Mouse (Mus musculus) right cerebral cortex, postnatal 25 days (tissue): ENCODE data around the gene Rlf.

ENCODE experiments used
- DNase-seq: peaks from one replicate; pipeline ENCODE4 v3.0.0; 2022

The Rlf gene

DNA sequence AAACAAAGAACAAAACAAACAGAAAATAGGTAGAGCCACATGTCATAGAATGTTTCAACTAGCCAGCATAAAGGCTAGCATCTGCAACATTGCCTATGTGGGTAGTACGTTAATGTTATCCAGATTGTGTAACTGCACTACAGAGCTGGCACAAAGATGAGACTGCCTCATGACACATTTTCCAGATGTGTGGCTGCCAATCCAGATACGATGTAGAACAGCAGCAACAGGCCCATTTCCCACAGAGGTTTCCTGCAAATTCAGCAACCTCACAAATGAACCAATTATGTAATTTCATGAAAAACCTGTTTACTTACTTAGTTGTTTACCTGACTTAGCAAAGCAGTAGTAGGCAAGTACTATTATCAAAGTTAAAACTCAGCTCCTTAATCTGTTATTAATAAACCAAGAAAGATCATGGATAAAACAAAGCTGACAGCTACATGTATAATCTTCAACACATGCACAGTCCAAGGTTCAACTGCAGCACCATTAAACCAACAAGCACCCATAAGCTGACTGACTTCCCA is 51.3 kb downstream of the Rlf start:
- no peak for DNase-seq

DNA sequence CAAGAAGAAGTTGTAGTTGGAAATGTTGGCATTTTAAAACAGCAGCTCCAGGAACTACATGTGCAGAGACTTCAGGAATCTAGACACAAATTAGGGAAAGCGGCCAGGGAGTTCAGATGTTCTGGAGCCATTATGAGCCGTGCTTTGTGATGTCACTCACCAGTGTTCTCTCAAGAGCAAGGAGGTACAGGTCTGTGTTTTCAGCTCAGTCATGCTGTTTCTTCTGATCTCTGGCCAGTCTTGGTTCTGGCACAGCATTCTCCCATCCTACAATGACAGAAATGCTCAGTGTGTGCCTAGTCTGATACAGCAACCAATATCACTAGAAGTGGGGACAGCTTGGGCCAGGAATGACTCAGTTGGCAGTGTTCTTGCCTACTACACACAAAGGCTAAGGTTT is 105.8 kb downstream of the Rlf start, which contains the start of gene Tmco2:
Tmco2 (minus strand) TSS at position 101 of the 400 bp plus-strand sequence.
- no peak for DNase-seq

DNA sequence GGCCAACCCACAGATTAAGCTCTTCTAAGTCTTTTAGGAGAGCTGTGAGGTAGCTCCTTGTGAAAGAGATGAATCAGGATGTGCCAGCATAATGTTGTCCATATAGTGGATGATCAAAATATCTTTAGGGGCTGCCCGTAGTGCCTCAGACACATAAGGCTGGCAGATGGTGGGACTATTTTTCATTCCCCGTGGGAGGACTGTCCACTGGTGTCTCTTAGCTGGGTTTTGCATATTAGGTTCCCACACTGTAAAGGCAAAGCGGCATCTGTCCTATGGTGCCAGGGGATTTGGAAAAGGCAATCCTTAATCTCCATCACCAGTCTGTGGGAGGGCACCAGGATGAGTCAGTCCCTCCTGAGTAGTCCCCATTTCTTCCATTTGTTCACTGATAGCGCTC is 111.6 kb downstream of the Rlf start:
- DNase-seq: peak; percentile 43

DNA sequence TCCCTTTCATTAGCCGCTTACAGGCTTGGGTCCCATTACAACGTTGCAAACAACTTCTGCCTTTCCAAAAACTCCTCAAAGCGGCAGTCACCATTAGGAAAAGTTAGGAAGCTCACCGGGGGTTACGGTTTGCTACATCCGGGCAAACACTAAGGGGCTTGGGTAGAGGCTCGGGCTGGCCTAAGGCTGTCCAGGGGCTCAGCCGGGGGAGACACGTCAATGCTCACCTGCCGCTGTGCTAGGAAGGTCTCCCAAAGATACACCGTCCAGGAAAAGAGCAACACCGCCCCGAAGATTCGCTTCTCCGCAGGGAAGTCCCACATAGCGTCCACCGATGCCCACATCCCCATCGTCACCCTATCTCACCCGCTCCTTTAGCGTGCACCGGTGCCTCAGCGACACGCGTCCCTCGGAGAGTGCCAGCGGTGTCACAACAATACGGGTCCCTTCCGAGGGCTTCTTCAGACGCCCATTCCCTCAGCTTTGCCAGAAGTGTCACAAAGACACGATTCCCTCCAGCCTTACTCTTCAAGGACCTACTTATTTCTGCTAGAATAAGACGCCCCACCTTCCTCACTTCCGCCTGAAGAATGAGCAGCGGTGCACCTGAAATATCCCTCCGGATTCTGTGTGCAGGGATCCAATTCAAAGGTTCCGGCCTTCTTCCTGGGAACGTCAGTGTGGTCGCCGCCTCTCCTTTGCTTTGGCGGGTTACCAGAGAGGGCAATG is 117.1 kb downstream of the Rlf start, which contains the start of gene Zmpste24:
Zmpste24 (minus strand) TSS at position 592 of the 729 bp plus-strand sequence.
- peak; percentile 82 for DNase-seq
